Mouse (Mus musculus): ENCODE data around the gene Nfyc.

Gene Nfyc

DNA sequence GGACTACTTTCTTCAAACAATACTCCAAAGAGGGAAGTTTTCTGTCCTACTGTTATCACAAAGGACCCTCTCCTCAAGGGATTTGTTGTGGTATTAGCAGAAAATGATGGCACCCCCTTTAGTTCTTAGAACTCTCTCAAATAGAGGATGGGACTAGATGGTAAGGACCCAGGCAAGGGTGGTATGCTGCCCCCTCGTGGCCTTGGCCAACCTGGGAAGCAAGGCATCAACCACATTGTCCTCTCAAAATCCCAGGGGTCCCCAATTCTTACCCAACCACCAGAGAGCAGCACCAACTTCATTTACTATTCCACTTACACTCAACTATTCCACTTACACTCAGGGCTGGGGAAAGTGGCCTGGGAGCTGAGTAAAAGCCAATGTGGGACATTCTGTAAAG is 76.1 kb downstream of the Nfyc start:
- DNase-seq (ENCODE audit: inconsistent ontology term) = peak; percentile 70

DNA sequence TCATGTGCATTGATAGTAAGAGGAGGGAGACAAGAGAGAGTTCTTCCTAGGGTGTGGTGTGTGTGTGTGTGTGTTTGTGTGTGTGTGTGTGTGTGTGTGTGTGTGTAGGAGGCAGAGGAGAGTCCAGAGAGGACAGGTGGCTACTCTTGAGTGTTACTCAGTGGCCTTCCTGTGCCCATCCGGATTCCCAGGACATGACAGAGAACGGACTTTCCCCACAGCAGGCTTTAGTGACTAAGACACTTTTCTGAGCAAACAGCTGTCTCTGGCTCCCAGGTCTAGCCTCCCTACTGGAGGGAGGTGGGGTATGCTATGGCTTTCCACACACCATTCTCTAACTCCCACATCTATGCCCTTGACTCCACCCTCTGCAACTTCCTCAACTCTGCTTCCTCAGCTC is 81.8 kb downstream of the Nfyc start:
- no peak for DNase-seq (ENCODE audit: inconsistent ontology term)

DNA sequence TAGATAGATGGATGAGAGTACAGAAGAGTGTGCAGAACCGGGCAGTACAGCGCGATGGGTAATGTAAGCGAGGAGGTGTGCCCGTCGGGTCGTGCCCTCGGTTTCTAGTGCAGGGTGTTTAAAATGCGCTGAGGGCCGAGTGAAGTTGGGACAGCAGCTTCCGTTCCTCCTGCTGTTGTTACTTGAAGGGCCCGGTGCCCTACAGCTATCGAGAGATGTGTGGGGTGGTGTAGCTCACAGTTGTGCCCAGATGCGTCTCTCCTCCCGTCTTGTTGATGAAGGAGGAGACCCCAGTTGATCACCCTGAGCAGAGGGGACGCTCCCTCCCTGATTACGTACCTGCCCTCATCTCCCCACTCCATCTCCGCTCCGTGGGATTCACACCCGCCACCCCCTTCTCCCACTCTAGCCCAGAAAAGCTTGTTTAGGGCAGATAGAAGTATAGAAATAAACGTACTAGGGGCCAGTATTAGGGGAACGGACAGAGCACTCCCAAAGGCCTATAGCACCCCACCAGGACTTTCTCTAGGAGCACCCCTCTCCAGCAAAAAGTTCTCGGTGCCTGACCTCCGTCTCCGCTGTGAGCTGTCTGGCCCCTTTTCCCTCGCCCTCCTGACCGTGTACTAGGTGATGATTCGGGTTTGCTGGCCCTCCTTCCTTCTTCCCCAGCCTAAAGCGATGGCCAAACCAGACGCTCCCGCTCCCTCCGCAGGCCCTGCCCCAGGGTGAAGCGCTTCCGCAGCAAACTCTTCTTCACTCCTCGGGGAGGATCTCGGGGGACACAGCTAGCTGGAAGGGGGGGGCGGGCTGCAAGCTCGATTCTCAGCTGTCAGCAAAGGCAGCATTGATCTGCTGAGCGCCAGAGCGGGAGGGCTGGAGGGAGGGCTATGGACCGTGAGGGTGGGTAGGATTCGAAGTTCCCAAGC is 83.2 kb downstream of the Nfyc start, which contains the start of gene Kcnq4:
Kcnq4 (minus strand) TSS at position 672 of the 926 bp plus-strand sequence.
- no peak for DNase-seq (ENCODE audit: inconsistent ontology term)

DNA sequence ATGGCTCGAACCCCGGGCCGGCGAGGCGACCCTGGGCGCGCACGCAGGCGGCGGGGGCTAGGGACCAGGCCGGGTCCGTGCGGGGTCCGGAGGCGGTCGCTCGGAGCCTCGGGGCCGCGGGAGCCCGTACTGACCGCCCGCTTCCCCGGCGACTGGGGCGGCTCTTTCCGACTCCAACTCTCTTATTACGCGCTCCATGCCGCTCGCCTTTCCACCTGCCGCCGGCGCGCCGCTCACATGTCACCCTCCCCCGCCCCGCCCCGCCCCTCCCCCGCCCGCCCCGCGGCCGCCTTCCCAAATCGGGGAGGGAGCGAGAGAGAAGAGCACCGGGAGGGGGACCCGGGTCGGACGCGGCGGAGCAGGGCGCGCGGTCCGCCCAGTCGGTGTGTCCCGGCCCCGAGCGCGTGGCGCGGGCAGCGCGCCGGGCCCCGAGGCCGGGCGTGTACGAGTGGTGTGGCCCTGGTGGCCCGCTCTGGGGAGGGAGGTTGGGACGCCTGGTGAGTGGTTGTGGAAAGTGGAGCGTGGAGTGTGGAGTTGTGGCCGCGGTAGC is 84.1 kb downstream of the Nfyc start:
- peak; percentile 64 for DNase-seq (ENCODE audit: inconsistent ontology term)

DNA sequence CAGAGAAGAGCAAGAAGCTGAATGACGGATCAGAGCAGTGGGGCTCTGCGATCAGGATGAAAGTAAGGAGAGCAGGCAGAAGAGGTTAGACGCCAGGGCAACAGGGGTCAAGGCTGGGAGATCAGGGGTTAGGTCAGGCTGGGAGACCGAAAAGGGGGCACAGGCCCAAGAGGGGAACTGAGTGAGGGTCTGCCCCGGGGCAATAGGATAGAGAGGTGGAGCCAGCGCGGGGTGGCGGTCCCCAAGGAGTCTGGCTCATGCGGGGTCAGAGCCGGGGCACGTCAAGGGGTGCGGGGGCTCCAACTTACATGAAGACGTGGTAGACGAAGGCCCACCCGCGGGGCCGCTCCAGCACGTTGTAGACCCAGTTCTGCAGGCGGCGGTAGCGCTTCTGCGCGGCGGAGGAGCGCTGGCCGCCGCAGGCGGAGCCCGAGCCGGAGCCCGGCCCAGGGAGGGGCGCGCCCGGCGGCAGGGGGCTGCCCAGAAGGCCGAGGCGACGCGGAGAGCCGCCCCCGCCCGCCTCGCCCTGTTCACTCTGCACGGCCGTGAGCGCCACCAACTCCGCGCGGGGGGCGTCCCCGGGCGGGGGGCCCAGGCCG is 84.7 kb downstream of the Nfyc start:
- peak; percentile 57 for DNase-seq (ENCODE audit: inconsistent ontology term)

DNA sequence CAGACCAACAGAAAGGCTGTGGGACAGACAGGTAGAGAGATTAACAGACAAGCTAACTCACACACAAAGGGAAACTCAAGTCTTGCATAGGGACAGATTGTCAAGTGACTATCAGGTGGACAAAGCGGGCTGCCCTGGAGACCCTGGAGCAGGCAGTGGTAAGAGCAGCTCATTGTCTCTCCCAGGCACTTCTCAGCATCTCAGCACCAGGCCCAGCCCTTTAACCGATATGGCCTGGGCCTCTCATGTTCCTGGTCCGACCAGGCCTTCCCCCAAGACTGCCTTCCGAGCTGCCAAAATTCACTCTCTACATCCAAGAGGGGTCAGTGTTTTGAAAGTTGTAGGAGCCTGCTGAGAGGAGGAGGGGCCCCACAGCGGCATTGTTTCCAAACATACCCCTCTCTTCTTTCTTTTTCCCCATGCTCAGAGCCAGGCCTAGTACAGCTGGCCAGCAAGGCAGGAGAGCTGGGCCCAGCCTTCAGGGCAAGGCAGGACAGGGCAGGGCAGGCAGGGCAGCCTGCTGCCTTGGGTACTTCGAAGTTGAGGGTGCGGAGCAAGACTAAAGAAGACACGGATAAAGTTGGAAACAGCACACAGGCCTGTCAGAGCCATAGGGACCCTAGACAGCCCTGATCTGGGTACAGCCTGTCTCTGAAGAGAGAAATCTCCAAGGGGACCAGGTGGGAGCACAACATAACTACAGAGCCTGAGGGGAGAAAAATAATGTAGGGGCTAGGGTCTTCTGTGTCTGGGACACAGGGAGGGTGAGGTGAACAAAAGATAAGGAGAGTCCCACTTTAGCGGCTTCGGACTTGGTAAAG is 85.4 kb downstream of the Nfyc start:
- peak; percentile 50 for DNase-seq (ENCODE audit: inconsistent ontology term)

DNA sequence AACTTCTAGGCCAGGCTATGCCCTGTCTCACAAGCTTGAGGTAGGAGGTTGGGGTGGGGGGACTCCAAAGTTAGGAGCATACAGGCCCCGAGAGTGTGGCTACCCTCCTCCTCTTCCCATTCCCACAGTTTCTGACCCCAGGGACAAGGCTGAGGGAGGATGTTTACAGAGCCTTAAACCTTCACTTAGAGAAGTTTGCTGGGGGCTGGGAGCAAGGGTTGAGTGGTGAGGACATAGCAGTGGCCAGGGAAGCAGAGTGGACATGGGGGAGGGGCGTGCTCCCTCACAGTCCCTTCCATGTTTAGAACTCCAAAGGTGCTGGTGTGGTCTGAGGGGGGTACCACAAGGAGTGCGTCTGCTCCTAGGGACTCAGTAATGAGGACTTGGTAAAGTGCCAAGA is 87.7 kb downstream of the Nfyc start:
- no peak for DNase-seq (ENCODE audit: inconsistent ontology term)

DNA sequence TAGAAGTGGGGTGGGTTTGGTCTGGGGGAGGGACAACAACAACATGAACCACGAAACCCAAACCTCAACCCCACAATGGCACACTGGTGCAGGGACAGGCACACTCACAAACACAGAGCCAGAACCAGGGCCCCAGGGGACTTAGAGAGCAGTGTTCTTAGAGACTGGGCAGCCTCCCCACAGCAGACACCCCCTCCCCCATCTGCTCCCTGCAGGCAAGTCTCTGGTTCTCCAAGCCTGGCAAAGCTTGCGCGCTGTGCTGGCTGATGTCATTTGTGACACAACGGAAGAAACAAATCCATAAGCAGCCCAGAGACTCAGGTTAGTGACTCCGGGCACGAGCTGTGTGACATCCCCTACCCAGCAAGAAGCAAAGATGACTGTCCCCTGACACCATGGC is 90.1 kb downstream of the Nfyc start:
- peak; percentile 39 for DNase-seq (ENCODE audit: inconsistent ontology term)

DNA sequence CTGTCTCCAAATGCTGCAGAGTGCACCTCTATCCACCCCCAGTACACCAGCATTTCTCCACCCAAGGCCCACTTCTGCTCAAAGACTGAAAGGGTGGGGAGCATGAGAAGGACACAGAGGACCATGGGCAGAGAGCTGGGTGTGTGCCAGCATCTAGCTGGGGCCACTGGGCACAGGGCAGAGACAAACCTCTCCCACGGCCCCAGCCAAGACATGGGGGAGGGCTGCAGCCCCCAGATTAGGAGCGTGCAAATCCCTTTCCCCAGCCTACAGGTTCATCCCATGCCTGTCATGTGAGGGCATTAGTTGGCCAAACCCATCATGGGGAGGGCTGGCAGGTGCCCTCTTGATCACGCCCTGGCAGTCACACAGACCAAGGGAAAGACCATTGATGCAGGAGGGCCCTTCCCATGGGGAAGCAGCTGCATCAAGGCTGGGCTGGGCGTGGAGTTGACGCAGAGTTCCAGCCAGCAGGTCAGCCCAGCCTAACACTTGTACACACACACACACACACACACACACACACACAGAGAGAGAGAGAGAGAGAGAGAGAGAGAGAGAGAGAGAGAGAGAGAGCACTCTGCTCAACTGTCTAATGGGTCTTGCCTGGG is 97.3 kb downstream of the Nfyc start:
- no peak for DNase-seq (ENCODE audit: inconsistent ontology term)

DNA sequence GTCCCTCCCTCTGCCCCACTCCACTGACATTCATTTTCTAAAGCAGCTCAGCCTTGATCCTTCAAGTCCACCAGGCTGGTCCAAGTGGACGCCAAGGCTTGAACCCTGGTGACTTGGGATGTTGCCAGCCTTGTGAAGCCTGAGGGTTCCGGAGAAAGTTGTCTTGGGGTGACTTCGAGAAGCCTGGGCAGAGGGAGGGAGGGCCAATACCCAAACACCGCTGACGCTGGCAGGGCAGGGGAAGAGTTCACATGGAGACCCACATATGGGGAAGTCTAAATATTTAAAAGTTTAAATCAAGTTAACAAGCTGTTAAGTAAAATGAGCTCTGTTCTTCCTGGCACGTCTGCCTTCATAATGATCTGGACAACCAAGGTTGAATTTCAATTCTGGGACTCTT is 98.6 kb downstream of the Nfyc start:
- no peak for DNase-seq (ENCODE audit: inconsistent ontology term)

DNA sequence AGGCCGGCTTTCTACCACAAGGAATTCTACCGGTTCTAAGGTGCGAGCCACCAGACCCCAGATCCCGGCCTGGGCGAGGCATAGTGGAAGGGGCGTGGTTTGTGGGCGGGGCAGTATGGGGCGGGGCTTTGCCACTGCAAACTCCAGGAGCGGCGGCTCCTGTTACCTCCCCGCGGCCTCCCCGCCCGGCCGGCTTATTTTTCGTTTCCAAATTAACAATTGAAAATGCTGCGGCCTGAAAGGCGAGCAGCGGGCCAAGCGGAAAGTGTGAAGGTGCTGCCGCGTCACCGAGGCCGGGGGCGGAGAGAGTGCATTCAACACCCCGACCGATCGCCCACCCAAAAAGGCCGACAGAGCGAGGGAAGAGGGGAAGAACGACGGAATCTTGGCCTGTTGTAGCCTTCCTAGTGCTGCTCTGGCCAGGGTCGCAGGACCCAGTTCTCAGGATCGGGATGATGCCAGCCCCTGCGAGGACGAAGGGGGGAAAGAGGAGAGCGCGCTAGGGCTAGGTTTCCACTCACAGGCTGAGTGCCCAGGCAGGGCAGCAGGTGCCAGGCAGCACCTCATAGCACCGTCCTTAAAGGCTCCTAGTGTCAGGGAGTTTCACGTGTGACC is 100.2 kb downstream of the Nfyc start:
- DNase-seq (ENCODE audit: inconsistent ontology term) = peak; percentile 86

DNA sequence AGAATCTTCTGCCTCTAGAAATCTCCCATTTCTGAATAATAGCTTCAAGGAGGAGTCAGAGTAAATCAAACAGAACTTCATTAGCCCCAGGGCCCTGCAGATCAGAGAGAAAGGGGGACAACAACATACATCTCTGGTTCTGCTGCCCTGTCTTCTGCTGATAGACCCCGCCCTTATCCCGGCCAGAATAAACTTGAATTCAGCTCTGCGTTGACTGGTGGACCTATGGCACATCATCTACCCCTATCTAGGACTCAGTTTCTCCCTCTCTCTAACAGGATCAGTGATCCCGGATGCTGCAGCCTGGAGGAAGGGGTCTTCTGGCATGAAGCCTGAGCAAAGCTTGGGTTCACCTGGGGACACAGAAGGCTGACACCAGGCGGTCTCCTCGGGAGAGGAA is 100.8 kb downstream of the Nfyc start:
- no peak for DNase-seq (ENCODE audit: inconsistent ontology term)

DNA sequence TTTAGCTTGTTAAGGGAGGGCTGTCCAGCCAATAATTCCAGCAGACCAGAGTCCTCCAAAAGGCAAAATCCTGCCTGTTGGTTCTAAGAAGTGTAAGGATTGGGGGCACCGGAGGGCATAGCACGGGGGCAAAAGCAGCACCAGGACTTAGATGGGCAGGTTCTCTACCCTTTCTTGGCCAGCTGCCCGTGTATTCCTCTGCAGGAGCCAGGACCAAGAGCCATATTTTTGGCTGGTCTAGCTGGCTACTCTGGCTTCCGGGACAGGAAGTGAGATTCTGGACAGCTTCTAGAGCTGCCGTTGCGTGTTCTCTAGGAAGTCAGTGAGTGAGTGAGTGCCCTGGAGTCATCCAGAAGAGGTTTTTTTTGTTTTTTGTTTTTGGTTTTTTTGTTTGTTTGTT is 101.2 kb downstream of the Nfyc start:
- no peak for DNase-seq (ENCODE audit: inconsistent ontology term)

DNA sequence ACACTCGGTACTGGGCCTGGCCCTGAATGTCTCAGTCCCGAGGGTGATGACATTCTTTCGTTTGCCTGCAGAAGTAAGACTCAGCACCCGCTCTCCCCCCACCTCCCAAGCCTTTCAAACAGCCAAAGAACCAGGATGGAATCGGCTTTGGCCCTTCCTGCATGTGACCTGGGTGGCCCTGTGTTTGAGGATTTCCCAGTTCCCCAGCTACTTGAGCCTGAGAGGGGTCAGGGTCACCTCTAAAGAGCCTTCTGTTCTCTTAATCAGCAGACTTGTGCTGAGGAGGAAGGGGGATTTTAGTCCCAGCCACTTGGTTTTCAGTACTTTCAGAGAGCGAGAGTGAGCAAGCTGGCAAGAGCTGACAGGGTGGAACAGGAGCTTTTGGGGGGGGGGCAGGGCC is 101.9 kb downstream of the Nfyc start:
- no peak for DNase-seq (ENCODE audit: inconsistent ontology term)

DNA sequence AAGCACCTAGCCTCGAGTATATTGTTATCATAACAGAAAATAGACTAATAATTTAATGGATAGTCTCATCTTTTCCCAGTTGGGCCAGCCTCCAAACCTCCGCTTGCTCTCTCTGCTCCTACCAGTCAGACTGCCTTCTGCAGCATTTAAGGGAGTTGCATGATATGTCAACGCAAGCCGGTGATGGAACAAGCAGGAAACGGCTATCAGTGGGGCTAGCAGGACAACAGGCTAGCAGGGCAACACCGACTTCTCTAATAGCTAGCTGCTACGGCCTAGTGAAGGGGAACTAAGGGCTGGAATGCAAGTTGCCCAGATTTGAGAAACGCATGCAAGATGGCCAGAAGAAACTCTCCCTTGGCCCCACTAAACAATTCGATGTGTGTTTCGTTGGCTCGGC is 103.5 kb downstream of the Nfyc start:
- no peak for DNase-seq (ENCODE audit: inconsistent ontology term)

DNA sequence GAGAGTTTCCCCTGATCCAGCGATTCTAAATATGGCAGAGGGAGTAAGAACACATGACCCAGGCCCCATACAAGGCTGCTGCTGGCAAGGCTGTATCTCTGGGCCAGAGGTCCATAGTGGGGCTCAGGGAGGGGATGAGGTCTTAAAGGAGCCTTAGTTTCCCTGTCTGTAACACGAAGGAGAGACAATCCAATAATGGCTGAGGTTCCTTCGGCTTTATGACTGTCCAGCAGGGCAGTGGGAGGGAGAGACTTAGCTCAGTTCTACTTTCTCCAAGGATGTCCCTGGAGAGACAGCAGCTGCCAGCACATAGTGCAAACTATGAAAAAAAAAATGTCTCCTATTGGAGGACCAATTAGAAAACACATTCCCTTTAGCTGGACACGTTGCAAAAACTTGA is 105.2 kb downstream of the Nfyc start:
- no peak for DNase-seq (ENCODE audit: inconsistent ontology term)

DNA sequence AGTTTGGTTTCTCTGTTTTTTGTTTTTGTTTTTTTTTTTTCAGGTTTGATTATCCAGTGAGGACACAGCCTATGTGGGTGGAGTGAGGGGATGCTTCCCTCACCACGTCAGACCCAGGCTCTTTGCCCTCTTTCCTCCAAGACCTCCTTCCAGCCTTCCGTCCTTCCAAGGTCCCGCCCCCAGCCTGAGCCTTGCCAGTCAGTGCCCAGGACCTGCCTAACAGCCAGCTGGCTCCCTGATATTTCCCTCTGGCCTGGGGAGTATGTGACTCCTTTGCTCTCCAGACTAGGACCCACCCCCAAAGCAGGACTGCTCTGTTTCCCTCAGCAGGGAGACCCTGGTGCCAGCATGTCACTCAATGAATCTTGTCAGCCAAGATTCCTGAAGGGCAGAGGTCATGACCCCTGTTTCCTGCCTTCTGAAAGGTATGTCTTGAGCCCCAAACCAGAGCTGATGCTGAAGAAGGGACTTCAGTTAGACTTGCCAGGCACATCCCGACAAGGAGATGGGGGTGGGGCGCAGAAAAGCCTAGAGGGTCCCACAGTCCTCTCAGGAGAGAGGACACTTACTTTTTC is 105.8 kb downstream of the Nfyc start:
- peak; percentile 51 for DNase-seq (ENCODE audit: inconsistent ontology term)

DNA sequence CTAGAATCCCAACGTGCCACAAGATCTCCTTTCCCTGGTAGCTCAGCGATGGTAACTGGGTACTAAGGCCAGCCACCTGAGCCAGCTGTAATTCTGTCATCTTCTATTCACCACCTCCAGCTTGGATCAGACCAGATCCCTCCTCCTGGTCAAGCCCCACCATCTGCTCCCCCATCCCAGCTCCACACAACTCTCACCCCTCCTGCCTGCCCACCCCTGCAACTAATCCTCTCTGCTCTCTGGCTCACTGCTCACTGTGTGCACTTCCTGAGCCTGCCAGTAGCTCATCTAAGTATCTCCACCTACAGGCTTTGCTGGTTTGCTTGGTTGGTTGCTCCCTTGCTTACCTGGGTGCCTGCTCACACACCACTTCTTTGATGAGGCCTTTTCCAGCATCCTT is 109.8 kb downstream of the Nfyc start:
- DNase-seq (ENCODE audit: inconsistent ontology term) = no peak

DNA sequence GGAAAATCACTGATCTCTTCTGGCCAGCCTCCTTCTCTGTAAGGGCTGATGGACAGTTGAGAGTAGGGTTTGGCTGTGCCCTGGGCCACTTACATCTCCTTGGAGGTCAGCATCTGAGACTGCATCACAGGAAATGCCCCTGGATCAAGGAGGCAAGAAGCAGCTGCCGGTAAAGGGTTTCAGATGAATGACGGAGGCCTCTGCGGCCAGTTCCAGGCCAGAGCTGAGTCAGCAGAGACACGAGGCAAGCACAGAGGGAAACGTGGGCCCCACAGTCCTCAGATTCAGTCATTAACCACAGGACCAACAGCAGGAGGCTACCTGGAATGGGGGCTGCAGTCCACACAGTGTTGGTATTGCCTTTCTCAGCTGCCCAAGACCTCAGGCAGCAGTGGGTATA is 112.2 kb downstream of the Nfyc start:
- DNase-seq (ENCODE audit: inconsistent ontology term) = peak; percentile 38

DNA sequence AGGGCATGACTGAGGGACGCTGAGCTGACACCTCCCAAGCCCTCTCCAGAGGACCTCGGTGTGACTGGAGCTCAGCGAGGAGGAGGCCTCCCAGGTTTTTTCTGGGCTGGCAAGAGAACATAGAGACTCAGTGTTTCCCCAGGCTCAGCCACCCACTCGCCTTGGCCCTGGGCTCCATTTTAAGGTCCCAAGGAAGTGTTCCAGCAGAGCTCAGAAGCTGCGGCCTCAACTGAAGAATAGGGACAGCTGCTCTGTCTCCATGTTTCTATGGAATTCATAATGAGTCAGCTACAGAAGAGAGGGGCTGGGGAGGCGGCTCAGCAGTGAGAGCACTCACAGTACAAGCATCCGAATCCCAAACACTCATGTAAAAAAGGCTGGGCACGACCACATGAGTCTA is 113.8 kb downstream of the Nfyc start:
- DNase-seq (ENCODE audit: inconsistent ontology term) = peak; percentile 85

DNA sequence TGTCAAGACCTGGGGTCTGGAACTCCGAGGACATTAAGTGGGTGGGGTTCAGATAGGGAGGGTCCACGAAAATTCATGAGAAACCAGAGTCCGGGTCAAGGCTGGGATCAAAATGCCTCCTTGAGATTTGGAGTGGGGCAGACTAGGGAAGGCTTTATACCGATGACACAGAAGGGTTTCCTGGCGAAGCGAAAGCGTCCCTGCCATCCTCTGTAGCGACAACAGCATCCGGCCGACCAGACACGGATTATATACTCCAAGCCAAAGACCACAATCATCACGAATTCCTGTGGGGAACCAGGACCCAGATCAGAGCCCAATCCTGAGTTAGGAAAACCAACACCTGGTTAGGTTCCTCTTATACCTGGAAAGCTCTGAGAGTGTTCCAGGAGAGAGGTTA is 114.6 kb downstream of the Nfyc start:
- no peak for DNase-seq (ENCODE audit: inconsistent ontology term)

All from Muller cell, postnatal 12 days (primary cell).